Mouse (Mus musculus) kidney, postnatal 10 days (tissue): ENCODE data around the gene Cobll1.
"Not testable (repeated sequence)": the region's sequence is repeated elsewhere in the genome, so short reads cannot be mapped to it uniquely, and the experiment has no call there.

ENCODE experiments used
- DNase-seq: peaks from one replicate; pipeline ENCODE4 v3.0.0; 2021; ENCODE audit warnings: mixed read lengths

Gene Cobll1

DNA sequence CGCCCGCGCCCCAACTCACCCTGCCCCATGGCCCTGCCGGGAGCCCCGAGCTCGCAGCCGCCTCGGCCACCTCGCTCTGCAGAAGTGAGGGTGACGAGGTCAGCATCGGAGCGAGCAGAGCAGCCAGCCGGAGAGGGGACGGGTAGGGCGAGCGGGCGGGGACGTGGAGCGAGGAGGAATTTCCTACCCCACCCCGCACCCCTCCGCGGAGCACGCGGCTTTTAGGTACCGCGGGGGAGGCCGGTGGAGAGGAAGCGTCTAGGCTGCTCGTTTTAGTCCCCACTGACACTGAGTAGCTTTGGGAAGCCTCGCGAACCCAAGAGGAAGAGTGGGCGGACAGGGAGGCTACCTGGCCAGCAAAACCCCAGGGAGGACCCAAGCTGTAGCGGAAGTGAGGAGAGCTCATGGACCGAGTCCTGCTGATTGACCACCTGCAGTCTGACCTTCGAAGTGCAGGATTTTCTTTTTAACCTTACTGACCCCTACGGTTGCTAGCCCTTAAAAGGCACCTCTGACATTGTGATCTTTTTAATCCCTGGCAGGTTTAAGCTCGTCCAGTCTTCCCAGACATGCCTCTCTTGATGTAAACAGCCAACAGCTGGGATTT, at the start of gene Cobll1:
Gene Cobll1 (minus strand): TSS at position 440 of the 607 bp plus-strand sequence.
- no peak for DNase-seq

DNA sequence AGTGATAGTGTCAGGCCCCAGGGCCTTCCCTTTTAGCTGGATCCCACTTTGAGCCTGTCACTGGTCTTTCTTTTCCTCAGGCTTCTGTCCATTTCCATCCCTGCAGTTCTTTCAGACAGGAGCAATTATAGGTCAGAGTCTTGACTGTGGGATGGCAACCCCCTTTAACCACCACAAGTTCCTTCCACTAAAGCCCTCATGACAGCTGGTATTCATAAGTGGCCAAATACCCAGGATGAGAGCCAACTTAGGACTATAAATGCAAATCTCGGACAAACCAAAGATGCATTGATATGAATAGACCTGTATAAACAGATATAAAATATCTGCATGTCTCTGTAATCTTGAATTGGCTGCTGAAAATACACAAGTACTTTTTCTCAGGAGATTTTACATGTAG, 49.5 kb upstream of the Cobll1 start:
- DNase-seq = no peak

DNA sequence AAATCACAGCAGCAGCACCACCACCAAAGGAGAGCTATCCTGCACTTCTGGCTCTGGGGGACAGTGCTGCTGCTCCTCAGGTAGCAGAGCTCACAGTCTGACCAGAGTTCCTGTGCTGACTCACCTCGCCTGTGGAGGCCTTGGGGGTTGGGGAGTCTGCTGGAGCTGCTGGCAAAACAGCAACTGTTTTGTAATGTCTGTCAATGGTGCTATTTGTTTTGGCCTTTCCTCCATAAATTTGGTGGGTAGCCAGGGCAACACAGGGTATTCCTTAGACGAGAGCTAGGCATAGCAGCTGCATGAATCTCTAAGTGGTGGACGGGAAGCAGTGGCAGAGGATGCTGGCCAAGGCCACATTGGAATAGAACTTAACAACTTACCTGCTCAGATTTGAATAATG, 46.2 kb upstream of the Cobll1 start:
- DNase-seq = peak; percentile 21

DNA sequence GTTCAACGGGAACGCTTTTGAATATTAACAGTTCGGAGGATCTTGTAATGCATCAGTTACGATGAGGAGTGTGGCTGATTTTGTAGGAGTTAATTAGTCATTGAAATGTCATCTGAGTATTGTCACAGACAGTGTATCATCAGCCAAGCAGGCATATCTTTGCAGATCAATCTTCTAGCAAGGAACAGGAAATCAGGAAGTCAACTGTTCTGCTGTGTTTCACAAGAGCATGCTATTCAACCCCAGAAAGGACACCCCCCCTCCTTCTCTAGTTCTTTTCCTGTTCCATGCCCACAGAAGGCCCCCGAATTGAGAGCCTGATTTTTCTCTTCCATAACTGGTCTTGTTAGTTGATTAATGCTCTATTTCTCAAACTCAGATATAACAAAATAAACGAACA, 43.8 kb upstream of the Cobll1 start:
- no peak for DNase-seq

DNA sequence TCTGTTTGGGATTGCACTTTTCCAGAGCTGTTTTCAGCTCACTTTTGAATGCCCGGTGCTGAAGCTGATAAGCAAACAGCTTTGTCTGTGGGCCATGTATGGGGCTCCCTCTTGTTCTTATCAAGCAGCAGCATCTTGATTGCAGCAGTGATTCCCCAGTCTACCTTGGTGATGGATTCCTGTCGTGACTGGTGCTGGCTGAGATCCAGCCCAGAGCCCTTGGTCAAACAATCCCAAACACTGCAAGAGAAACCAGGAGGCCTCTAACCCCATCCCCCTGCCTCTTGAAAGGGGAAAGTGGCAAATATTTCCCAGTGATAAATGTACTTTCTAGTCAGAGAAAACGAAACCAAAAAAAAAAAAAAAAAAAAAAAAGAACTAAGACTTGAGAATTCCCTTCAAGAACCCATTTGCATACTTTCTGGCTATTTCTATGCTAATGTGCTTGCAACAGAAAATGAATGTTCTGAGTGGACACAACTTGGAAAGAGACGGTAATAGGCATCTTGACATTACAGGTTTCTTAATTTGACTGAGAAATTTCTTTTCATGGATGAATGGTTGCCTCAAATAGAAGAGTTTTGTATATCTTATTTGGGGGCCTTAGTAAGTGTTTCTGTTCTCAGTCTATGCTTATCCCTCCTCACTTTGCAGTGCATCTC, 40.0 kb upstream of the Cobll1 start:
- DNase-seq = peak; percentile 30

DNA sequence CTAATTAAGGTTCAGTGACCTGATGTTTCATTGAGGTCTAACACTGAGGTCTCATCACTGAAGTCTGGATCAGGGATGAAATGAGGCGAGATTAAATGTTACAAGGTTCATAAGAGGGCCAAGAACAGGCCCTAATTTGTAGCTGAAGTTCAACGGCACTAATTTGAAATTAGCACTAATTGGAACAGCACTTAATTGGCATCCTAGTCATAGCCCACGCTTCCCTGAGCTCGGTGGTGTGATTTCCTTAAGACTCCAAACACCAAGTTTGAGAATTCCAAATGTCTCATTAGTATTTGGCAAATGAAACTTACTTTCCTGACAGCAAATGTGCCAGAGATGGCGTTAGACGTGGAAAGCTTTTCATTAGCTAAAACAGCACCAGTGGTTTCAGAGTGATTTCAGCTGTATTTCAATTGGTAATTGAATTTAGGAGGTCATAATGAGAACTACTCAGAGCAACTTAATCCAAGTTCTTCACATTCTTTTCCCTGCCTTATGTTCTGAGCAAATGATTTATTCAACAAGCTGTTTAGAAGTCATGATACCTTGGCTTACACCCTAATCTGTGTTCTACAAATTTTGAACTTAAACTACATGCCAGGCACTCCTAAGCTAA, 36.3 kb upstream of the Cobll1 start:
- no peak for DNase-seq

DNA sequence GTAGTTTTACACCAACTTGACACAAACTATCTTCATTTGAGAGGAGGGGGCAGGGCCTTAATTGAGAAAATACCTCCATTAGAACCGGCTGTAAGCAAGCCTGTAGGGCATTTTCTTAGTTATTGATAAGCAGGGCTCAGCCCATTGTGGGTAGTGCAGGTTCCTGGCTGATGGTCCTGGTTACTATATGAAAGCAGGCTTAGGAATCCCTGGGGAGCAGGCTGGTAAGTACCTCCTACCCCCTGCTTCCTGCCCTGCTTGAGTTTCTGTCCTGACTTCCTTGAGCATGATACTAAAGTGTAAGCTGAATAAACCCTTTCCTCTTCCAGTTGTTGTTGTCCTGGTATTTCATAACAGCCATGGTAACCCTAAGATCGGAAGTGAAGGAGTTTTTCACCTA, 34.7 kb upstream of the Cobll1 start:
- DNase-seq = no peak

DNA sequence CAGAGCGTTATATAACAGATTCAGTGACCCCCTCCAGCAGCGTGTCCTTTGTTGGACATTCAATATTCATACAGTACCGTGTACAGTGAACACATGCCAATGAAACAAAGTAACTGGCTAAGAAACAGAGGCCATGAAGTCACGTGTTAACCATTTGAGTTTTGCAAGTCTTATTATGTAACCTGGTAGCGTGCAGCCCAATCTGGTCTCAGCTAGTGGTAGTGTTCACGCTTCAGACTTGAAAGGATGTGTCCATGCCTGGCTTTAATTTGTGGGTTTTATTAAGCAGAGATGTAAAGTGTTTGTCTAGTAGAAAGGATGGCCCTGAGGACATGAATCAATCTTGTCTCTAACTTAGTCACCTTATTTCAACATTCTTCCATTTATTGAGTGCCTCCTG, 29.5 kb upstream of the Cobll1 start:
- DNase-seq = no peak

DNA sequence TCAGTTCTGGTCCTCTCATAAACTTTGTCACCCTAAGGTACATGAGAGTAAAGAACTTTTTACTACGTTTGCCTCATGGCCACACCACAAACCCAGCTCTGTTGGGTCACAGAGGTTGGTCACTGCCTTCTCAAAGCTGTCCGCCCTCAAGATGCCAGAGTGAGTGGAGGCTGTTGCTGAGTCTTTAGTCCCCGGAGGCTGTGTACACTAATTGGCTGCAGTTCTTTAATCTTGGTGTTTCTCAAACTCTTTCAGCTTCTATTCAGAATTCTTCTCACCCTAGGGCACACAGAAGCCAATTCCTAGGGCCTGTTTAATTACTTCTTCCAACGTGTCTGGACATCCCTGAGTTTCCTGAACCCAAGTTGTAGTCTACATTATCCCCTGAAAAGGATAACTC, 28.6 kb upstream of the Cobll1 start:
- no peak for DNase-seq

DNA sequence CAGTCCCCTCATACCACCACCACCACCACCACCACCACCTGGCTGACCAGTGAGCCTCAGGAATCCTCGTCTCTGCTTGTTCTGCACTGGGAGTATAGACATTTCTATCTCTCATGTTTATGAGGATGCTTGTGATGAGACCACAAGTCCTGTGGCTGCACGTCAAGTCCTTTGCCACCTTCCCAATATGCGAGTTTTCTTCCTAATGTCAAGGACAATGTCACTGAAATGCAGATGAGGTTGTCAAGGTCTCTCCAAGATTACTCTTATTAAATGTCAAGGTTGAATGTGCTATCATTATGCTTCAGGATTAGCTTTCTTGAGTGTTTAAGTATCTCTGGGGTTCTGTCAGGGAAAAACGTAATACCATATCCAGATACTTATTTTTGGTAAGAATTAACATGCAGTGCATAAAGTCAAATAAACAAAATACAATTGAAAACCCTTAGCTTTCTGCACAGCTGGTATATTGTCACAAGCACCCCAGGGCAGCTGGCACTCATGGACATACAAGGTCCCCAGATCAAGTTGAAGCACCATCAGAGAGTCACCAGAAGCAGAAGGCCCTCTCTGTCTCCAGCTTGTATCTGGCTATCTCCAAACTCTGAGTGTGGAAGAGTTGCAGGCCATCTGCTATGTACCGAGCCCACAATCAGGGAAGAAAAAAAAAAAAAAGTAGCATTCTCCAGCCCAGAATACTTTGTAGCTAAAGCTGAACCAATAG, 27.5 kb upstream of the Cobll1 start:
- no peak for DNase-seq

DNA sequence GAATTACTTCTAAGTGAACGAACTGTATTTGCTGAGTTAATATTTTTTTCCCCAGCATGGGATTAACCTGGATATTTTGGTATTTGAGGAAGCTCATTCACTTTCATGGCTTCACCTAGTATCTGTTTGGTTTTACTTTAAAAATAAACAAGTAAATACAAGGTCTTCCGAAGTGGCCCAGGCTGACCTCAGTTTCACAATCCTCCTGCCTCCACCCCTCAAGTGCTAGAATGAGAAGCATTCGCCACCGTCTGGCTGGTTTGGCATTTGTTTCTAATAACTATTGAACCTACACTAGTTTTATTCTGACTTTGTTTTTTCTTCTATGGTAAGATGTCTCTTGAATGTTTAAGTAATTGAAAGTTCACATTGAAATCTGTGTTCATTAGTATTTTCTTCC, 23.0 kb upstream of the Cobll1 start:
- DNase-seq = no peak

DNA sequence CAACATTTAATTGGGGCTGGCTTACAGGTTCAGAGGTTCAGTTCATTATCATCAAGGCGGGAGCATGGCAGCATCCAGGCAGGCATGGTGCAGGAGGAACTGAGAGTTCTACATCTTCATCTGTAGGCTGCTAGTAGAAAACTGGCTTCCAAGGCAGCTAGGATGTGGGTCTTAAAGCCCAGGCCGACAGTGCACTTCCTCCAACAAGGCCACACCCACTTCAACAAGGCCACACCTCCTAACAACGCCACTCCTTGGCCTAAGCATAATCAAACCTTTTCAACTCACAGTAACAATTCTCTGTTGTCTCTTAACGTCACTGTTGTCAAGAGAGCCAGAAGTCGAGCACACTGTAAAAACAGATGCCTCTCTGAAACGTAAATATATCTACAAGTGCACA, 21.6 kb upstream of the Cobll1 start:
- not testable (repeated sequence) for DNase-seq

DNA sequence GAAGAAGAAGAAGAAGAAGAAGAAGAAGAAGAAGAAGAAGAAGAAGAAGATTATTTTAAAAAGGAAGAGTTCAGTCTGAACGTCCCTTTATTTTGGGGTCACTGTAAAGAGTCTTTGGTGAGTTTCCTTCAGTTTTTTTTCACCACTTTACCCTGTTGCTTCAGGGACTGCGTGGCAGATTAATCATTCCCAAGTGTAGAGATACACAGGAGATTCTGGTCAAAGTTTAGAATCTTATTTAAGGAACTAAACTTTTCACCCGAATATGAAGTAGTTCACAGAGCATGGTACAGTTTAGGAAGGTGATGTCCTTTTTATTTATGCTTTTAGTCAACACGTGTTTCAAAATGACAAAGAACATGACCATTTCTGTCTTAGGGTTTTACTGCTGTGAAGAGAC, 21.2 kb upstream of the Cobll1 start:
- DNase-seq = no peak

DNA sequence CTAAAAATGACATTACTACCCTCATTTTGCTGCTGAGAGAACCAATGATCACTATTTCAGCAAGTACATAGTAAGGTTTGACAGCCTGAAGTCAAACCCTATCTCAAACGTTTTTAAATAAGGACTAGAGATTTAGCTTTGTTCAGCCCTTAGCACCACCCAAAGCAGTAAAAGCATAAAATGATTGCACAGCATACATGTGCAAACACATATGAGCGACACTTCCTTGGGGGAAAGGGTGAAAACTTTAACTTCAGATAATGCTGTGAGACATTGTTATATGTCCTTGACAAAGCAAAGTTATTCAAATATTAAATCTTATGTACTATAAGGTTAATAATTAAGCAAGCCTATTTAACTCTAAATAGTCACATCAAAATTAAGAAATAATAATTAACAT, 18.2 kb upstream of the Cobll1 start:
- DNase-seq = no peak

DNA sequence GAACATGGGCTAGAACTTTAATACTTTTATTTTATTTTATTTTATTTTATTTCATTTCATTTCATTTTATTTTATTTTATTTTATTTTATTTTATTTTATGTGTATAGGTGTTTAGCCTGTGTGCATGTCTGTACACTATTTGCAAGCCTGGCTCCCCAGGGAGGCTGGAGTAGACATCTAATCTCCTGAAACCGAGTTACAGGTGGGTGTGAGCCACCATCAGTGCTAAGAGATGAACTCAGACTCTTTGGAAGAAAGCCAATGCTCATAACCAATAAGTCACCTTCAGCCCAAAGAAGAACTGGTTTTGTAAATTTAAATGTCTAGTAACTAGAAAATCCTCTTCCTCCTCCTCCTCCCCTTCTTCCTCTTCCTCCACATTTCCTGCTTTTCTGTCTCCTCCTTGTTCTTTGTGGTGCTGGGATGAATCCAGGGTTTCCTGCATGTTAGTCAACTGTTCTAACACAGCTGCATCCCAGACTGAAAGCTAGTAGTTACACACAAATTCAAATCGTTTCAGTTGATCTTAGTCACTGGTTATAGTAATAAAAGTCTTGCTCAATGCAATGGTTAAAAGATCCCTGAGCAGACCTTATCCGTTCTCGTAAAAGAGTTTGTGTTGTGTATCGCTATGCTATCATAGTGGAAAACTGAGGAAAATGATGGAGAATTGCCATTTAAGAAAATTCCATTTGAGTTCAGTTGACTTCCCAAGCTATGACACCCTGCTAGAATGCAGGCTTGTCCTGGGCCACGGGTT, 17.5 kb upstream of the Cobll1 start:
- no peak for DNase-seq

DNA sequence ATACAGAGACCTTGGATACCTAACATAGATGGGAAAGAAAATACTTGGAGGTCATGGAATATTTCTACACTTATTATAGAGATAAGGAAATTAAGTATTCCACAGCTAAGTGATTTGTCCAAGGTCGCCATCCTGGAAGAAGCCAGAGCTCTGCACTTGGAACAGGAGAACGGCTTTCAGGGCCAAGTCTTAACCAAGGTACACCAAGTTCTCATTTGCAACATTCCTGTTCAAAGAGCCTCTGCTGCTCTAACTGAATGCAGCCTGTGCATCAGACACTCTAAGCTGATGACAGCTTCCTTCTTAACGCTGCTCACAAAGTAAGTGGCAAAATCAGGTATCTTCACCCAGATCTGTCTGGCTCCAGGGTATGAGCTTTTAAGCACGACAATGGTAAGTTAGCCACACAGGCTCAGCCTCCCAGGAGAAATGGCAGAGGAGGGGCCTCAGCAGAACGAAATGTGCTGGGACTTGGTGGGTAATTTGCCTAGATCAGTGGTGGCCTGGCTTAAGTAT, 11.4 kb upstream of the Cobll1 start:
- DNase-seq = no peak

DNA sequence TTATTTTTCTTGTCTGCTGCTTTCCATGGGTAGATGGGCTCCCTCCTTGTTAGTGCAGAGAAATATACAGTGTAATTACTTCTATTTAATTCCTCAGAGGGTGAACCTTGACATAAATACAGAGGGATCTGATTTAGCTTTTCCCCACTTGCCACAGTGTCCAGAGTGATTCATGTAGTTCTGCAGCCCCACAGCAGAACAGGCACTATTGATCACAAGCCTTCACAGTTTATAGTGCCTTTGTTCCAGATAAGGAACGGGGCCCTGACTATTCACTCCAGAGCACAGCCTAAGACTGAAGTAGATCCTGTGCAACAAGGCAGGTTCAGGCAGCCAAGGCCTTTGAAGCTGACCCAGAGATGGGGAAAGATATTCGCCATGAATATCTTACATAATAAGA, 10.4 kb upstream of the Cobll1 start:
- DNase-seq = no peak

DNA sequence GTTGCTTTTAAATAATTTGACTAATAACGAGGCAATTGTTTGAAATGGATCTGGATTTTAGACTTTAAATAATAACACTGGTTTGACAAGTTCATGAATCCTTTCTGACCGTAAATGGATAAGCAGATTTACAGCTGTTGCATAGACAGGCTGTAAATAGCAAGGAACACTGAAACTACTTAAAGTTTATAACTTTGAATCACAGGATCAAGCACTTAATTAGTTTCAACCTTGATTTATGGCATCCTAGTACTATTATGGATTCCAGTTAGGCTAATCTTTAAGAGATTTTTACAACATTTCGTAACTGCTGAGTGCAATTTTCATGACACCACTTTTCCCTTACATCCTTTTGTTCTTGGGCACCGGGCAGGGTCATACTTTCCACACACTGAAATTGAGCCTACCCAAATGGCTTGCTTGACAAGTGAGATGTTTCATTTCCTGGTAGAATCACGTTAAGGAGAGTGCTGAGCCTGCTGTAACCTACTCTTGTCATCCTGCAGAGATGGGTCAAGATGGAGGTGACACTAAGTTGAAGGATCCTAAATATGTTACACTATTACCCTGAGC, 1.1 kb upstream of the Cobll1 start:
- no peak for DNase-seq

DNA sequence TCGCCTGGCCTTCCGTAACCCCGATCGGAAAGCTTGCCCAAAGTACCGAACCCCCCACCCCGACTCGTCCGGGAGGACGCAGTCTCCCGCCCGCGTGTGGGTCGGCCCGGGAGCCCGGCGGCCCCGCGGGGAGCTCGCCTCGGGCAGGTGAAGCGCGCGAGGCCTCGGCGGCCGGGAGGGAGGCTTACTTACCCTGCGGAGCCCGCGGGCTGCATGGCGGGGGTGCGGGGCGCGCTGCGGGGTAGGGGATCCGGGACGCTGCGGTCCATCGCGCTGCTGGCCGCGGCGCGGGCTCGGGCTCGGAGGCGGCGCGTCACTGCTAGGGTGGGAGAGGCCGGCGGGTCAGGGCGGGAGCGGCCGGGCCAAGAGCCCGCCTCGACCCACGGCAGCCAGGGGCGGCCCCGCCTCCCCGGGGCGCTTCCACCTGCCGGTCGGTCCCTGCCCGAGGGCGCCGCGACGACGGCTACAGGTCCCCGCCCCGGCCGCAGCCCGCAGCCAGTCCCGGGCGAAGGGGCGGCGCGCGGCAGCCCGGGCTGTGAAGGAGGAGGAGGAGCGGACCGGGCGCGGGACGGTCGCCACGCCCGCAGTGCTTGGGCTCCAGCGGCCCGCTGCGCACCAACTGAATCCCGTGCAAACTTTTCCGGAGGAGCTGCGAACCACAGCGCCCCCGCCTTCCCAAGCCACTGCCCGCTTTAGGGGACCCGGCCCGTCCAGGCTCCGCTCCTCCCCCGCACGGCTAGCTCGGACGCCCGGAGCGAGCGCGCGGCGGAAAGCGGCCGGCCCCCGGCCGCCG, 836 bp downstream of the Cobll1 start:
- peak; percentile 91 for DNase-seq

DNA sequence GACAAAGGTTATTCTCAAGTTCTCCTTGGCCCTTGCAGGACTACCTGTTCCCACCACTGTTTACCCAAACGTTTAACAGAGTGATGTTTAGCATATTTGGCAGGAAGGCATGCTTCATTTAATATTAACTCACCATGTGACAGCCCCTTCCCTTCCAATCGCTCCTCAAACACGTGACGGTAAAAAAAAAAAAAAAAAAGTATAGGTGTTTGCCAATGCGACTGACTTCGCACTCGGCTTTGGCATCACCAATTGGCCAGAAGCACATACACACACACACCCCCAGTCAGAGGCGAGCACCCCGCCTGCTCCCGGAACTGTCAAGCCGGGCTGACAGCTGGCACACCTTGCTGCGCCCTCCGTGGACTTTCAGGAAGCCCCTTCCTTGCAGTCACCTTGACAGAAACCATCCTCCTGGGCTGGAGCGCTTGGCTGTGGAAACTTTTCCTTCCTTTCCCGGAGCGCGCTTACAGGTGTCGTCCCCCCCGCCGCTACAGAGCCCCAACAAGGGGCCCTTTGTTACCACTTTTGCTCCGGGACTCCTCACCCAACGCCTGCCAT, 1.5 kb downstream of the Cobll1 start:
- DNase-seq = peak; percentile 81

DNA sequence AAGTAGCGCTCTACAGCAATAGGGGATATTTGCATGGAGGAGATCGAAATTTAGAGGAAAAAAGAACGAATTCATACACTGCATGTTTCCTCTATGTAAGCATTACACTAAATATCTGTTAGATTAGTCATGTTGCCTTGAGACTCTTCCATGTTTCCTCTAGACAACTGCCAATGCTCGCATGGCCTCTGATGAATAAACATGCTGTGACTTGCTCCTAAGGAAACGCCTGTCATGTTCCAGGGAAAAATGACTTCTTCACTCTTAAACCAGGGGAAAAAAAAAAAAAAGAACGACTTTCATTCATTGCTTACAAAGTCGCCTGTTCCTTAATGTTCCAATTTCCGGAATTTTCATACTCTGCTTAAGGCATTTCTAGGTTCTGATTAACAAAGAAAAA, 2.1 kb downstream of the Cobll1 start:
- DNase-seq = no peak
